Mouse (Mus musculus) MEL (cell line): ENCODE data around the gene Mprip.

Source experiments
- CTCF ChIP-seq, 3 experiments: IDR thresholded peaks in 2 of 3; conservative IDR thresholded peaks in 1 of 3; 2 replicates each; pipeline ENCODE4 v1.5.1; 2011 to 2012; ENCODE audit warnings: low read length in 3 of 3, low read depth in 2 of 3, mild to moderate bottlenecking in 2 of 3, improper control_type of control experiment in 1 of 3, inconsistent platforms in 1 of 3, mixed read lengths in 1 of 3, moderate library complexity in 1 of 3; ENCODE audit not compliant: control insufficient read depth in 1 of 3, insufficient read depth in 1 of 3, poor library complexity in 1 of 3, severe bottlenecking in 1 of 3
- MAFK ChIP-seq: IDR thresholded peaks from 2 replicates; pipeline ENCODE4 v1.6.1; 2011; ENCODE audit warnings: low read depth, mild to moderate bottlenecking, low read length, improper control_type of control experiment, borderline replicate concordance
- MAX ChIP-seq: IDR thresholded peaks from 2 replicates; pipeline ENCODE4 v1.6.1; 2011; ENCODE audit warnings: low read length, improper control_type of control experiment
- MYB ChIP-seq: IDR thresholded peaks from 2 replicates; pipeline ENCODE4 v1.6.1; 2011; ENCODE audit warnings: mild to moderate bottlenecking, low read depth, low read length, improper control_type of control experiment
- NELFE ChIP-seq: IDR thresholded peaks from 2 replicates; pipeline ENCODE4 v1.6.1; 2011; ENCODE audit warnings: low read depth, low read length, improper control_type of control experiment
- POLR2A ChIP-seq, 2 experiments: IDR thresholded peaks; 2 replicates each; pipeline ENCODE4 v1.6.1; 2011 to 2012; ENCODE audit warnings: low read length in 2 of 2, mild to moderate bottlenecking in 2 of 2, control low read depth in 1 of 2, improper control_type of control experiment in 1 of 2, low read depth in 1 of 2, moderate library complexity in 1 of 2; ENCODE audit not compliant: control insufficient read depth in 1 of 2, insufficient read depth in 1 of 2, poor library complexity in 1 of 2
- UBTF ChIP-seq: IDR thresholded peaks from 2 replicates; pipeline ENCODE4 v1.6.1; 2012; ENCODE audit warnings: low read depth, mild to moderate bottlenecking, inconsistent platforms, low read length, improper control_type of control experiment, moderate library complexity, borderline replicate concordance; ENCODE audit not compliant: insufficient read depth
- ZKSCAN1 ChIP-seq: IDR thresholded peaks from 2 replicates; pipeline ENCODE4 v1.6.1; 2012; ENCODE audit warnings: low read depth, mild to moderate bottlenecking, inconsistent platforms, low read length, improper control_type of control experiment, moderate library complexity
- ZMIZ1 ChIP-seq: IDR thresholded peaks from 2 replicates; pipeline ENCODE4 v1.6.1; 2012; ENCODE audit warnings: low read depth, mild to moderate bottlenecking, inconsistent platforms, low read length, improper control_type of control experiment, moderate library complexity
- ZNF384 ChIP-seq: IDR thresholded peaks from 2 replicates; pipeline ENCODE4 v1.6.1; 2012; ENCODE audit warnings: low read depth, mild to moderate bottlenecking, inconsistent platforms, low read length, improper control_type of control experiment

DNA sequence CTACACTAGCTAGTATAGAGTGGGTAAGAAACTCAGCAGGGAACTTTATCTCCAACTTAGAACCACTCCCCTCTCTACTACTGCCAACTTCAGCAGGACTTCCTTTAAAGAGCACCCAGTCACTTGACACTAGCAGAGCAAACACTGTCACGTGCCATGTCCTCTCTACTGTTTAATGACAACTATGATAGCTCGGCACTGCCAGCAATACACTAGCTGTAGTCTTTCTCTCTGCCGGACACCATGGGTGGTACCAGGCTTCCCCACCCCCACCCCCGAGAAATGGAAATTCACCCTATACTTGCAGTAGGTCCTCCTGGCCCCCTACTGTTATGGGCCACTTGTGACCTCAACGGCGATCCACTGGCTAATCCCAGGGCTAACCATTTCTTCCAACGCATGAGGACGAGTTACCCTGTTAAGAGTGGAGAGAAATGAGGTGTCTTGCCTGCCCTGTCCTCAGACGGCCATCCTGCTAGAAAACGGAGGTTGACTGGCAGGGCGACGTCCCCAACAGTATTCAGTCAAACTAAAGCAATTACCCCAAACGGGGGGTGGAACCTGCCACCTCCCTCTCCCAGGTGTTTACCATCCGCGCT, 148.1 kb downstream of the Mprip start:
- TF ChIP-seq MAFK (no peak), UBTF (0 out of 2 replicates have a peak, but pooled peaks have one; percentile 37), CTCF (IDR thresholded peaks at IDR 0.05 in 2 of 3, conservative IDR thresholded peaks at IDR 0.05 in 1 of 3; ENCODE audit: control insufficient read depth in 1 of 3, insufficient read depth in 1 of 3, low read depth in 2 of 3, low read length in 3 of 3, poor library complexity in 1 of 3, severe bottlenecking in 1 of 3) (no peak), ZKSCAN1 (no peak), ZNF384 (no peak), MYB (no peak), NELFE (no peak), ZMIZ1 (no peak; the same call in 1 of the 2 replicates), MAX (peak; percentile 98), POLR2A (IDR thresholded peaks at IDR 0.05; ENCODE audit: control insufficient read depth in 1 of 2, insufficient read depth in 1 of 2, low read depth in 1 of 2, low read length in 2 of 2, poor library complexity in 1 of 2) (no peak; a peak in 1 of 4 replicates)
